Mouse (Mus musculus) embryonic fibroblast, embryonic 13.5 days (primary cell): ENCODE data around the gene Il12rb2.

Experiments used
- CTCF ChIP-seq: IDR thresholded peaks from 2 replicates; pipeline ENCODE4 v1.5.1; 2011; ENCODE audit warnings: mild to moderate bottlenecking, control low read depth, low read length, moderate library complexity, borderline replicate concordance; ENCODE audit not compliant: insufficient read depth
- POLR2A ChIP-seq: IDR thresholded peaks from 2 replicates; pipeline ENCODE4 v1.6.1; 2011; ENCODE audit warnings: low read depth, mild to moderate bottlenecking, control low read depth, low read length, moderate library complexity

DNA sequence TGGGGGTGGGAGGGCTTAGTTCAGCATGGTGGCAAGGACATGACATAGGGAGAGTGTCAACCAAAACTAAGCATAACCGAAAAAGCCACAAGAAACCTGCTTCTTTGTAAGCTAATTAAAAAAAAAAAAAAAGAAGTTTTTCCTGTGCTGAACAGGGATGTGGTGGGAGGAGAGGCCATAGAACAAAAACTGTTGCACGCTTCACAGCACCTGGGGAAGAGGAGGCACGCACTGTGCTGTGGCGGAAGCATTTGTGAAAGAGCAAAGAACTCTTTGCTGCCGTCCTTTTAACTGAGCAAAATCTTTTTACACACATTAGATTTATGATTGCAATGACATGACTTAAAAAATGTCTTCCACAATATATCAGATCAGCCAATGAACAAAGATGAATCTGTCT, 45.8 kb upstream of the Il12rb2 start:
- TF ChIP-seq CTCF = no peak
- no peak for TF ChIP-seq POLR2A
